Mouse (Mus musculus): ENCODE data around the gene Dscaml1. TPM values are rescaled to one million over a fixed set of nuclear protein-coding genes. Genes with fewer than 3 reads are reported as not detected.

Dscaml1 gene
- total and polyA plus RNA-seq, 3 experiments: not detected

DNA sequence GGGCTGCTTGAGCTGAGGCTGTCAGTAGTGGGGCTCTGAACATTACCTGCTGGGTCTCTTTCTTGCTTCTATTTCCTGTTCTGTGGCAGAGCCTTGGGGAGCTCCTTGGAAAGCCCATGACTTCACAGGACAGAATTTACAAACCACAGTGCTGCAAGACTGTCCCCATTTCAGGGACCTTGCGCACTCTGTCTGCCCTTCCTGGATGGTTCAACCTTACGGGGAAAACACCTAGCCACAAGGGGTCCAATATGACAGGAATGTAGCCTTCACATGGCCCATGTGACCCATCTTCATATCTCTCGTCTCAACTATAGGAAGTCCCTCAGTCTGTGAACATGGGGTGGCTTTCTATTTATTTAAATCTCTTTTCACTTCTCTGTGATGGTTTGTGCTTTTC is 68.5 kb downstream of the Dscaml1 start:
- no peak for DNase-seq (ENCODE audit: low read depth, low spot score)
- no peaks in the 10 kb centered on the region for H3K4me1 ChIP-seq (ENCODE audit: control insufficient read depth in 1 of 2, insufficient read depth in 2 of 2, low read length in 2 of 2)

DNA sequence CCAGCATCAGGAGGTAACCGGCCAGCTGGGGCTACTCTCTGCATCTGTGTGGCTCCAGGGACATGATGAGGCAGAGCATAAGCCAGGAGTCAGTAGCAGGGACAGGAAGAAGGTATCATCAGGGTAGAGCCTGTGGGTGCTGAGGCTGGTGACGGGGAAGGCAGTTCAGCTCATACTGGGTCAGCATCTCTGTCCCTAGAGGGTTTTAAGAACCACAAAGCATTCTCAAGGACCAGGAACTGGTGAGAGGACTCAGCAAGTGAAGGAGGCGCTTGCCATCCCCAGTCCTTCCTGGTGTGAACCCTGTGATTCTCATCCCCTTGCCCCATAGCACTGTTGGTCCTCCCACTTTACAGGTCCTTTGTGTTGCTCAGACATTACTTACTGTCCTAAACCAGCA is 69.9 kb downstream of the Dscaml1 start:
- Histone ChIP-seq H3K9ac (ENCODE audit: control insufficient read depth, low read depth, low read length, poor library complexity, severe bottlenecking) (no peak overlapping the region), H3K4me1 (ENCODE audit: control insufficient read depth in 1 of 2, insufficient read depth in 2 of 2, low read length in 2 of 2) (no peaks in the 10 kb centered on the region), H3K79me2 (ENCODE audit: control insufficient read depth, insufficient read depth, low read length, poor library complexity) (no peaks in the 10 kb centered on the region), H3K27me3 (ENCODE audit: control insufficient read depth in 1 of 2, insufficient read depth in 2 of 2, low read length in 2 of 2) (peaks cover 0 to under 1% of the 10 kb centered on the region in 2 experiments; a peak in 3 of 4 replicates), H3K4me3 (ENCODE audit: control insufficient read depth in 1 of 2, insufficient read depth in 1 of 2, low read depth in 2 of 2, low read length in 2 of 2) (no peak overlapping the region), H3K36me3 (ENCODE audit: control insufficient read depth in 1 of 2, insufficient read depth in 2 of 2, low read length in 2 of 2) (no peaks in the 10 kb centered on the region), H3K27ac (ENCODE audit: control insufficient read depth, low read depth, low read length) (no peak overlapping the region), H3K9me3 (replicated peaks; ENCODE audit: insufficient read depth, low read length) (no peaks in the 10 kb centered on the region)
- no peak for TF ChIP-seq ZC3H11A (IDR thresholded peaks at IDR 0.05; ENCODE audit: low read depth, low read length)
- no peak for TF ChIP-seq MAZ (IDR thresholded peaks at IDR 0.05; ENCODE audit: low read depth, low read length)
- DNase-seq (ENCODE audit: low read depth, low spot score): no peak

More for the DNA sequence above, 68.5 kb downstream of the Dscaml1 start:
- no peak overlapping the region for H3K27ac ChIP-seq (ENCODE audit: control insufficient read depth, low read depth, low read length)
- TF ChIP-seq ZMIZ1 (IDR thresholded peaks at IDR 0.05; ENCODE audit: low read depth, low read length): no peak
- TF ChIP-seq E2F4 (IDR thresholded peaks at IDR 0.05; ENCODE audit: borderline replicate concordance, low read depth, low read length): no peak
- no peak for TF ChIP-seq EP300 (IDR thresholded peaks at IDR 0.05; ENCODE audit: low read depth in 1 of 2, low read length in 2 of 2)
- TF ChIP-seq RCOR1 (IDR thresholded peaks at IDR 0.05; ENCODE audit: low read depth, low read length): no peak
- TF ChIP-seq KAT2A (conservative IDR thresholded peaks at IDR 0.05; ENCODE audit: low read depth, low read length): no peak
- no peak for TF ChIP-seq ETS1 (IDR thresholded peaks at IDR 0.05; ENCODE audit: low read depth, low read length)
- TF ChIP-seq TBP (IDR thresholded peaks at IDR 0.05; ENCODE audit: low read depth, low read length): no peak
- no peak for TF ChIP-seq NRF1 (IDR thresholded peaks at IDR 0.05; ENCODE audit: insufficient read depth, low read depth, low read length, poor library complexity, severe bottlenecking)
- TF ChIP-seq TCF12 (IDR thresholded peaks at IDR 0.05; ENCODE audit: low read depth, low read length): no peak
- H3K4me3 ChIP-seq (ENCODE audit: control insufficient read depth in 1 of 2, insufficient read depth in 1 of 2, low read depth in 2 of 2, low read length in 2 of 2): no peak overlapping the region
- no peaks in the 10 kb centered on the region for H3K79me2 ChIP-seq (ENCODE audit: control insufficient read depth, insufficient read depth, low read length, poor library complexity)
- H3K36me3 ChIP-seq (ENCODE audit: control insufficient read depth in 1 of 2, insufficient read depth in 2 of 2, low read length in 2 of 2): no peaks in the 10 kb centered on the region
- no peak overlapping the region for H3K9ac ChIP-seq (ENCODE audit: control insufficient read depth, low read depth, low read length, poor library complexity, severe bottlenecking)
- H3K27me3 ChIP-seq (ENCODE audit: control insufficient read depth in 1 of 2, insufficient read depth in 2 of 2, low read length in 2 of 2): no peaks in the 10 kb centered on the region; a peak in 3 of 4 replicates
- no peaks in the 10 kb centered on the region for H3K9me3 ChIP-seq (replicated peaks; ENCODE audit: insufficient read depth, low read length)

DNA sequence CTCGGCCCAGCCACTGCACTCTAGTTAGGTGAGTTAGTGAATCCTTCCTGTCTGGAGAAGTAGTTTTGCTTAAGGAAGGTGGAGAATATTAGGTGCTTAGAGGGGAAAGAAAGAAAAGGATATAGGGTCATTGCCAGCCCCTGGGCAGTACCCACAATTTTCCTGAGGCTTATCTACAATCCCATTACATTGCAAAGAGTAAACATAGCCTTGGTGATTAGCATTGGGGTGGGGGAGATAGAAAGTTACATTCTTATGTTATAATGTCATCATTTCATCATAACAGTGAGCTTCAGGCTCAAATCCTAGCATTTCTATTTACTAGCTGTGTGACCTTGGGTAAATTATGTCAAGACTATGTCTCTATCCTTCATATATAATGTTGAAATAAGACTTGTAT is 70.5 kb downstream of the Dscaml1 start:
- Histone ChIP-seq H3K9me3 (replicated peaks; ENCODE audit: insufficient read depth, low read length) (no peaks in the 10 kb centered on the region), H3K4me3 (ENCODE audit: control insufficient read depth in 1 of 2, insufficient read depth in 1 of 2, low read depth in 2 of 2, low read length in 2 of 2) (no peak overlapping the region), H3K27me3 (ENCODE audit: control insufficient read depth in 1 of 2, insufficient read depth in 2 of 2, low read length in 2 of 2) (peaks cover 0 to 2% of the 10 kb centered on the region in 2 experiments; a peak in 3 of 4 replicates), H3K79me2 (ENCODE audit: control insufficient read depth, insufficient read depth, low read length, poor library complexity) (no peaks in the 10 kb centered on the region), H3K4me1 (ENCODE audit: control insufficient read depth in 1 of 2, insufficient read depth in 2 of 2, low read length in 2 of 2) (no peaks in the 10 kb centered on the region), H3K36me3 (ENCODE audit: control insufficient read depth in 1 of 2, insufficient read depth in 2 of 2, low read length in 2 of 2) (no peaks in the 10 kb centered on the region), H3K9ac (ENCODE audit: control insufficient read depth, low read depth, low read length, poor library complexity, severe bottlenecking) (no peak overlapping the region), H3K27ac (ENCODE audit: control insufficient read depth, low read depth, low read length) (no peak overlapping the region)
- no peak for DNase-seq (ENCODE audit: low read depth, low spot score)
- no peak for TF ChIP-seq ZC3H11A (IDR thresholded peaks at IDR 0.05; ENCODE audit: low read depth, low read length)
